Mouse (Mus musculus): ENCODE measurements around the gene 1810024B03Rik. TPM values are rescaled to one million over a fixed set of nuclear protein-coding genes. Genes with fewer than 3 reads are reported as not detected.

Gene 1810024B03Rik
- total and polyA plus RNA-seq, 3 experiments = 1.5 to 1.9 TPM; not detected in 1

GRCm38 (mm10) chr2:127145699-127146098 lies 62.4 kb downstream of the 1810024B03Rik start:
- Histone ChIP-seq H3K27me3 (ENCODE audit: control insufficient read depth in 1 of 2, insufficient read depth in 2 of 2, low read length in 2 of 2) (no peaks in the 10 kb centered on the region), H3K4me1 (ENCODE audit: control insufficient read depth in 1 of 2, insufficient read depth in 2 of 2, low read length in 2 of 2) (peaks cover 2 to 18% of the 10 kb centered on the region in 2 experiments; a peak in 3 of 4 replicates), H3K27ac (ENCODE audit: control insufficient read depth, low read depth, low read length) (no peak overlapping the region), H3K79me2 (ENCODE audit: control insufficient read depth, insufficient read depth, low read length, poor library complexity) (peaks cover 14% of the 10 kb centered on the region), H3K36me3 (ENCODE audit: control insufficient read depth in 1 of 2, insufficient read depth in 2 of 2, low read length in 2 of 2) (peaks cover 0 to 6% of the 10 kb centered on the region in 2 experiments; a peak in 2 of 4 replicates), H3K9ac (ENCODE audit: control insufficient read depth, low read depth, low read length, poor library complexity, severe bottlenecking) (no peak overlapping the region), H3K4me3 (ENCODE audit: control insufficient read depth in 1 of 2, insufficient read depth in 1 of 2, low read depth in 2 of 2, low read length in 2 of 2) (no peak overlapping the region), H3K9me3 (replicated peaks; ENCODE audit: insufficient read depth, low read length) (no peaks in the 10 kb centered on the region)
- DNase-seq (ENCODE audit: low read depth, low spot score) = no peak
- TF ChIP-seq JUND (IDR thresholded peaks at IDR 0.05; ENCODE audit: low read depth, low read length) (no peak), ETS1 (IDR thresholded peaks at IDR 0.05; ENCODE audit: low read depth, low read length) (no peak), MEF2A (IDR thresholded peaks at IDR 0.05; ENCODE audit: extremely low read depth, insufficient replicate concordance, low read depth, low read length, poor library complexity, severe bottlenecking) (no peak), EP300 (IDR thresholded peaks at IDR 0.05; ENCODE audit: low read depth in 1 of 2, low read length in 2 of 2) (no peak), TCF12 (IDR thresholded peaks at IDR 0.05; ENCODE audit: low read depth, low read length) (no peak), BHLHE40 (IDR thresholded peaks at IDR 0.05; ENCODE audit: borderline replicate concordance, low read depth, low read length) (no peak), ZKSCAN1 (IDR thresholded peaks at IDR 0.05; ENCODE audit: low read depth, low read length) (no peak), SIN3A (IDR thresholded peaks at IDR 0.05; ENCODE audit: low read length) (no peak), USF2 (IDR thresholded peaks at IDR 0.05; ENCODE audit: borderline replicate concordance in 1 of 2, insufficient read depth in 1 of 2, low read depth in 1 of 2, low read length in 2 of 2) (no peak), ELF1 (IDR thresholded peaks at IDR 0.05; ENCODE audit: low read depth, low read length) (no peak), POLR2AphosphoS2 (IDR thresholded peaks at IDR 0.05; ENCODE audit: low read length) (no peak), TAL1 (IDR thresholded peaks at IDR 0.05; ENCODE audit: low read length) (no peak), NELFE (IDR thresholded peaks at IDR 0.05; ENCODE audit: low read depth, low read length) (no peak)

GRCm38 (mm10) chr2:127143158-127144063 lies 64.7 kb downstream of the 1810024B03Rik start, which contains the start of gene Itpripl1:
Gene Itpripl1, minus strand, starts transcription at chr2:127143442.
- Histone ChIP-seq H3K9me3 (replicated peaks; ENCODE audit: insufficient read depth, low read length) (no peaks in the 10 kb centered on the region), H3K27ac (ENCODE audit: control insufficient read depth, low read depth, low read length) (peak within 1 kb of the TSS; percentile 33), H3K36me3 (ENCODE audit: control insufficient read depth in 1 of 2, insufficient read depth in 2 of 2, low read length in 2 of 2) (peaks cover 0 to 6% of the 10 kb centered on the region in 2 experiments; a peak in 2 of 4 replicates), H3K4me1 (ENCODE audit: control insufficient read depth in 1 of 2, insufficient read depth in 2 of 2, low read length in 2 of 2) (peaks cover 2 to 18% of the 10 kb centered on the region in 2 experiments; a peak in 3 of 4 replicates), H3K79me2 (ENCODE audit: control insufficient read depth, insufficient read depth, low read length, poor library complexity) (peaks cover 14% of the 10 kb centered on the region), H3K9ac (ENCODE audit: control insufficient read depth, low read depth, low read length, poor library complexity, severe bottlenecking) (peak within 1 kb of the TSS; percentile 88), H3K4me3 (ENCODE audit: control insufficient read depth in 1 of 2, insufficient read depth in 1 of 2, low read depth in 2 of 2, low read length in 2 of 2) (peak within 1 kb of the TSS; percentile 78 to 83), H3K27me3 (ENCODE audit: control insufficient read depth in 1 of 2, insufficient read depth in 2 of 2, low read length in 2 of 2) (no peaks in the 10 kb centered on the region)
- DNase-seq (ENCODE audit: low read depth, low spot score) = peak; percentile 91
- TF ChIP-seq NELFE (IDR thresholded peaks at IDR 0.05; ENCODE audit: low read depth, low read length) (peak; percentile 84), CHD2 (IDR thresholded peaks at IDR 0.05; ENCODE audit: low read length) (no peak), ETS1 (IDR thresholded peaks at IDR 0.05; ENCODE audit: low read depth, low read length) (0 out of 2 replicates have a peak, but pooled peaks have one; percentile 21), ZMIZ1 (IDR thresholded peaks at IDR 0.05; ENCODE audit: low read depth, low read length) (peak; percentile 69; the same call in 1 of the 2 replicates), MAFK (IDR thresholded peaks at IDR 0.05; ENCODE audit: borderline replicate concordance, low read depth, low read length) (no peak), UBTF (IDR thresholded peaks at IDR 0.05; ENCODE audit: borderline replicate concordance, insufficient read depth, low read depth, low read length) (no peak), SIN3A (IDR thresholded peaks at IDR 0.05; ENCODE audit: low read length) (peak; percentile 90), USF1 (IDR thresholded peaks at IDR 0.05; ENCODE audit: low read depth, low read length) (no peak), MEF2A (IDR thresholded peaks at IDR 0.05; ENCODE audit: extremely low read depth, insufficient replicate concordance, low read depth, low read length, poor library complexity, severe bottlenecking) (no peak), E2F4 (IDR thresholded peaks at IDR 0.05; ENCODE audit: borderline replicate concordance, low read depth, low read length) (no peak; the same call in 1 of the 2 replicates), POLR2AphosphoS5 (IDR thresholded peaks at IDR 0.05; ENCODE audit: borderline replicate concordance, low read depth, low read length) (no peak), CHD1 (IDR thresholded peaks at IDR 0.05; ENCODE audit: low read depth, low read length) (no peak), RAD21 (IDR thresholded peaks at IDR 0.05; ENCODE audit: low read depth, low read length) (no peak), GABPA (IDR thresholded peaks at IDR 0.05; ENCODE audit: low read depth, low read length) (no peak), MXI1 (IDR thresholded peaks at IDR 0.05; ENCODE audit: low read depth, low read length) (peak; percentile 92), ZC3H11A (IDR thresholded peaks at IDR 0.05; ENCODE audit: low read depth, low read length) (no peak), ZNF384 (IDR thresholded peaks at IDR 0.05; ENCODE audit: low read depth, low read length) (no peak), MYB (IDR thresholded peaks at IDR 0.05; ENCODE audit: low read depth, low read length) (no peak), TAL1 (IDR thresholded peaks at IDR 0.05; ENCODE audit: low read length) (no peak)
